Mouse (Mus musculus): ENCODE data around the gene Ep400.
A peak's percentile ranks its signal among the peaks of the same experiment; 100 is the strongest.

The Ep400 gene

GRCm38 (mm10) chr5:110770448-110771158 lies at the start of gene Ep400:
Gene Ep400, minus strand, starts transcription at chr5:110770717.
- DNase-seq (ENCODE audit: low spot score), result peak; percentile 100

DNA sequence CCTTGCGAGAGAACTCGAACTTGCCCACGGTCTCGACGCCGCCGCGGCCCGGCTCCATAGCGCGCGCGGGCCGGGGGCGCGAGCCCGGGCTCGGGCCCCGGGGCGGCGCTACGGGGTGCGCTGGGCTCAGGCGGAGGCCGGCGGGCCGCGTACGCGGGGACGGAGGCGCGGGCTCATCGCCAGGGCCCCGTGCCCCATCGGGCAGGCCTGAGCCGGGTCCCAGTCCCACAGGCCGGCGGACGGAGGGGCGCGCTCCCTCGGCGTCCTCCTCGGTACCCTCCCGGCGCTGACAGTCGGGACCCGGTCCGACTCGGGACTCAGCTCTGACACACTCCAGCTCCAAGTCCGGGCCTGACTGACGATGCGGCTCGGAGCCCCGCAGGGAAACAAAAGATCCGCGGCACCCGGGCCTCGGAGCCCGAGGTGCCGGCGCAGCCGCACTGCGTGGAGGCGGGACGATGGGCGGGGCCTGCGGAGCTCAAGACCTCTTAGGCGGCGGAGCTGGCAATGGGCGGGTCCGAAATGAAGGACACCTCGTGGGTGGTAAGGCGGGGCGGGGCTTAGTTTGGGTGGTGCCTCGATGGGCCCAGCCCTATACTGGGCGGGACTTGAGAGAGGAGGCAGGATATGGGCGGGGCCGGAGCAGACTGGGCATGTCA lies 39.3 kb upstream of the Ep400 start, which contains the start of gene Ulk1:
Gene Ulk1 (minus strand): TSS at position 431 of the 659 bp plus-strand sequence.
- peak; percentile 99 for DNase-seq (ENCODE audit: low spot score)

GRCm38 (mm10) chr5:110808821-110809666 lies 38.5 kb upstream of the Ep400 start:
- DNase-seq (ENCODE audit: low spot score), result peak; percentile 43

GRCm38 (mm10) chr5:110808061-110808631 lies 37.6 kb upstream of the Ep400 start:
- DNase-seq (ENCODE audit: low spot score), result peak; percentile 90

- no peak for DNase-seq (ENCODE audit: low spot score)
Observed at GRCm38 (mm10) chr5:110807453-110807852, 36.9 kb upstream of the Ep400 start.

DNA sequence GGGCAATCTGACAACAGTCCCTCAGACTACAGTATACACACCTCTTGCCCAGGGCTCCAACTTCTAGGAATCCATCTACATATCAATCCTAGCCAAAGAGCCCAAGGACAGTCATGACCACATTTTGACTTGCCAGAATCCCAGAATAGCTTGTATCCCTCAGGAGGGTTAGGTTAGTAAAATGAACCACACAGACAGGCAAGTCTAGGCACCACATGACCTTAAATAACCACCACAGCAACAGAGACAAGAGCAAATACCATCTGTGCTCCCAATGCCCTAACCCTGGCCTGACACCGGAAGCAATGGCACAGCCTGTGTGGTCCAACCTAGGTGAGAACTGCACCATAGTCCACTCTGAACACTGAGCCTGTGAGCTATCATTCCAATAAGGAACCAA lies 36.2 kb upstream of the Ep400 start:
- DNase-seq (ENCODE audit: low spot score), result no peak

DNA sequence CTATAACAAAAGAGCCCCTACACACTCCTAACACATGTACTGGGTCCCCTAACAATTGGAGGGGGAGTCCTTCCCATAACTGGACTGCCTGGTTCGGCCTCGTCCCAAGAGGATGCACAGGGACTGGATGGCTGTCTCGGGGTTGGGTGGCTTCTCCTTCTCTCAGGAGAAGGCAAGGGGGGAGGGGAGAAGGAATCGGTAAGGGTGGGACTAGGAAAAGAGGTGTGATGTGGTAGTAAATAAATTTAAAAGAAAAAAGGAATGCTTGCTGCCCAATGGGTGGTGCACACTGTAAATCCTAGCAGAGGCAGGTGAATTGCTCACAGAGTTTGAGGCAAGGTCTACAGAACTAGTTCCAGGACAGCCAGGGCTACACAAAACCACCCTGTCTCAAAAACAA lies 35.6 kb upstream of the Ep400 start:
- DNase-seq (ENCODE audit: low spot score), result no peak

GRCm38 (mm10) chr5:110804012-110804743 lies 33.7 kb upstream of the Ep400 start:
- no peak for DNase-seq (ENCODE audit: low spot score)

GRCm38 (mm10) chr5:110802809-110803208 lies 32.3 kb upstream of the Ep400 start:
- no peak for DNase-seq (ENCODE audit: low spot score)

- DNase-seq (ENCODE audit: low spot score), result no peak
Observed at GRCm38 (mm10) chr5:110802186-110802585, 31.7 kb upstream of the Ep400 start.

DNA sequence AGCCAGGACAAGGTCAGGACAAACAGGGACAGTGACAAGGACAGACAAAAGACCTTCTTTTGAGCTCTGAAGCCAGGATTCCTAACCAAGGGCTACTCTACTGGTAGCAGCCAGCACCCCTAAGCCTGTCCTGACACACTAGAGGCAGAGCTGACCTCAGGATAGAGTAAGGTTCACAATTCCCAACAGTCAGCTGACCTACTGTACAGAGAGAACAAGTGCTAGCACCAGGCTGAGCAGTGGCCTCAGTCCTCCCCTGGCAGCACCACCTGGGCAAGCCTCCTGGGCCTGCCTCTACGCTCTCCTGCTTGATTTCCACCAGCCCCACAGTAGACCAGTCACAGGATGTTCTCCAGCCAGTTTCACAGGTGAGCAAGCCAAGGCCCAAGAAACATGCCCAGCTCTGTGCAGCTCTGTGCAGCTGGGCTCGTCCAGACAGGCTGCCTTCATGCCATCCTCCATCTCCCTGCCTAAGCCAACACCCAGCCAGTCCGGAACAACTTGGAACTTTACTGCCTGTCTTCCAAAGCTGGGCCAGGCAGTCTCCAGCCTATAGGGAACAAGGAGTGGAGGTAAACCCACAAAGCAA lies 30.6 kb upstream of the Ep400 start:
- DNase-seq (ENCODE audit: low spot score), result no peak

GRCm38 (mm10) chr5:110797696-110798095 lies 27.2 kb upstream of the Ep400 start:
- no peak for DNase-seq (ENCODE audit: low spot score)

DNA sequence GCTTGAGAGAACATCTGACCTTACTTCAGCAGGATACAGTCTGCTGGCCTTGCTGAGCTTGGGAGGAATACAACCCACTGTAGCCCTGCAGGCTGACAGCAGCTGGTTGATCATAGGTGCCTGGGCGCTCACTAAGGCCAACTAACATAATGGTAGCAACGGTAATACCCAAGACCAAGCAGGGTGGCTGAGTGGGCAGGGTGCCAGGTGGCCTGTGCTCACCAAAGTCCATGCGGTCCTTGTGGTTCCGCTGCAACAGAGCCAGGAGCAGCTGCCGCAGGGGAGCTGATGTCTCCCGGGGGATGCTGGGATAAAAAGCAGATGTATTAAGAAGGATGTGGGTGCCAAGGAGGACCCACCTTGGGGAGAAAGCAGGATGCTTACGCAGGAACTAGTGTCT lies 23.8 kb upstream of the Ep400 start:
- no peak for DNase-seq (ENCODE audit: low spot score)

DNA sequence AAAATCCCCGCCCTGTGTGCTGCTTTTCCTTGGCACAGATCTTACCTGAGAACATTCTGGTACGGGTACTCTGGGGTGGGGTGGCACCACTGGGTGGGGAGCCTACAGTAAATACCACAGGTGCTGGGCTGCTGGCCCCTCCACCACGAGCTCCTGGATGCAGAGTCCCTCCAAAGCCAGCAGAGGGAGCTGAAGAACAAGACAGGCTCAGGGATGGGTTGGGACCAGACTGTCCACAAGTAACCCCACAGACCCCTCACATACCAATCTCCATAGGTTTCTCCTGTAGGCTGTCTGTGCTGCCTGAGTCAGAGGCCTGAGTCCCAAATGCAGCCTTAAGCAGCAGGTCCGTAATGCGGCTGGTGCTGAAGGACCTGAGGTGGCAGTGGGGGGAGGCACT lies 18.2 kb upstream of the Ep400 start:
- peak; percentile 79 for DNase-seq (ENCODE audit: low spot score)

- no peak for DNase-seq (ENCODE audit: low spot score)
Observed at GRCm38 (mm10) chr5:110786081-110786835, 15.7 kb upstream of the Ep400 start.

- no peak for DNase-seq (ENCODE audit: low spot score)
Observed at GRCm38 (mm10) chr5:110783150-110783549, 12.6 kb upstream of the Ep400 start.

DNA sequence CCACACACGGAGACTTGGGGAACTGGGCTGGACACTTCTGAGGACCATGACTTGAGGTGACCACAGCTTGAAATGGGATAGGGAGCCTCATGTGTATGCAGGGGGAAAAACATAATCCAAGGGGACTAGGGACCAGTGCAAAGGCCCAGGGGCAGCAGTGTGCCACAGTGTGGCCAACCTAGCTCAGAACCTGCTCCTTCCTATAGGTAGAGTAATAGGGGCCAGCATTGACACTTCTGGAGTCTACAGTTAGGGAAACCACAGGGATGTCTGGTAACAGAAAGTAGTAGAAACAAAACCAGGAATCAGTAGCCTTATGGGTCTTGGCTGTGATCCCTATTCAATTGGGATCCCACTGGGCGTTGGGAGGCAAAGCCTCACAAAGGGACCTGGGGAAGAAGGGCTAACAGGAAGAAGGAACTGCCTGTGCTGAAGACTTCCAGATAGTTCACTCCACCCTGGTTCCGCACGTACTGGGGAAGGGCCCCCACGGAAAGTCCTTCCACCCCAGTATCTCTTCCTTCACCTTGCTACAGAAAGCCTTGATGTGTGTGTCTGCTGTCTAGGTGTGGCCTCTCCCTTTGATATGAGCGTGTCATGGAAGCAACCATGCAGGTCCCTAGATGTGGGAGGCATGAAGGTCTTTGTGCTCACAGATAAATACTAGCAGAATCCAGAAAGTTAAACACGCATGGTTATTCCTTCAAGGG lies 11.2 kb upstream of the Ep400 start:
- DNase-seq (ENCODE audit: low spot score), result no peak

GRCm38 (mm10) chr5:110780761-110781528 lies 10.4 kb upstream of the Ep400 start:
- no peak for DNase-seq (ENCODE audit: low spot score)
